Mouse (Mus musculus) macrophage (primary cell): Measurements from ENCODE around the gene Map3k6. TPM values are rescaled to one million over a fixed set of nuclear protein-coding genes. Genes with fewer than 3 reads are reported as not detected.

Experiments
- H3K27ac ChIP-seq: fragments of 350-480 bp; formaldehyde crosslinking; 2 replicates; pipeline ENCODE4 v1.9.0; 2021
- H3K36me3 ChIP-seq: fragments of 350-480 bp; formaldehyde crosslinking; 2 replicates; pipeline ENCODE4 v1.9.0; 2021; ENCODE audit errors: inconsistent target
- H3K4me3 ChIP-seq: fragments of 350-480 bp; formaldehyde crosslinking; 2 replicates; pipeline ENCODE4 v1.9.0; 2021; ENCODE audit errors: inconsistent target
- H3K79me2 ChIP-seq: fragments of 350-480 bp; formaldehyde crosslinking; 2 replicates; pipeline ENCODE4 v1.9.0; 2021; ENCODE audit errors: inconsistent target
- WGBS: methylation state at CpG from one replicate; pipeline ENCODE4 v1.1.7; 2026; ENCODE audit warnings: inconsistent platforms; ENCODE audit not compliant: missing documents; 5-methylcytosine and 5-hydroxymethylcytosine counted together
- polyA plus RNA-seq: library from polyadenylated mRNA; stranded (reverse); fragments of 250-400 nt; gene quantifications from 3 replicates; pipeline ENCODE4 v1.2.4, GENCODE M21; 2018; ENCODE audit warnings: inconsistent platforms
- total RNA-seq, 78 experiments: library from RNA; depleted of rRNA; stranded (reverse); fragments of 250-400 nt; gene quantifications; 1 replicate in 9 of 78; 2 replicates in 24 of 78; 3 replicates in 43 of 78; 4 replicates in 2 of 78; pipeline ENCODE4 v1.2.4; 2018; ENCODE audit warnings: inconsistent platforms in 56 of 78

The Map3k6 gene
- total RNA-seq (2018; cell fraction: chromatin; rRNA removed), result 10 to 100 TPM in 18 of 26 experiments, 1 to 10 TPM in 8; 4.9 to 97.2 (median 15.8) TPM
- total RNA-seq (2018; cell fraction: cytosol; rRNA removed), result 1 to 10 TPM in 24 of 26 experiments, under 1 TPM in 2; 0.66 to 7.7 (median 1.9) TPM
- 10 to 100 TPM in 11 of 26 experiments, 1 to 10 TPM in 15; 1.5 to 28.5 (median 6.7) TPM for total RNA-seq (2018; cell fraction: nucleus; rRNA removed)
- 0.98 to 3.1 TPM (median 1.5 TPM) in 3 replicates for polyA plus RNA-seq

GRCm38 (mm10) chr4:133240490-133240921 is at the start of gene Map3k6:
TSS of gene Map3k6 (plus strand) at chr4:133240818.
- Histone ChIP-seq H3K36me3 (no peaks in the 10 kb centered on the region), H3K4me3 (peak within 1 kb of the TSS; percentile 32), H3K27ac (peak within 1 kb of the TSS; percentile 49), H3K79me2 (no peaks in the 10 kb centered on the region)
- 9% methylated on average over 16 of the region's 16 CpGs for WGBS

- WGBS, result 95% methylated on average over 9 of the region's 11 CpGs
- Histone ChIP-seq H3K79me2 (peaks cover 4% of the 10 kb centered on the region; the same call in 1 of the 2 replicates), H3K4me3 (no peak overlapping the region), H3K27ac (no peak overlapping the region), H3K36me3 (peaks cover 74% of the 10 kb centered on the region)
Observed at GRCm38 (mm10) chr4:133194482-133194881, 46.1 kb upstream of the Map3k6 start.

GRCm38 (mm10) chr4:133195014-133195413 is 45.6 kb upstream of the Map3k6 start:
- Histone ChIP-seq H3K4me3 (no peak overlapping the region), H3K79me2 (no peaks in the 10 kb centered on the region; the same call in 1 of the 2 replicates), H3K27ac (no peak overlapping the region), H3K36me3 (peaks cover 68% of the 10 kb centered on the region)
- WGBS, result 94% methylated on average over 3 of the region's 4 CpGs

GRCm38 (mm10) chr4:133196136-133196535 is 44.5 kb upstream of the Map3k6 start:
- 88% methylated on average over 2 of the region's 2 CpGs for WGBS

GRCm38 (mm10) chr4:133196852-133197251 is 43.8 kb upstream of the Map3k6 start:
- H3K27ac ChIP-seq, result no peak overlapping the region
- H3K36me3 ChIP-seq, result peaks cover 50% of the 10 kb centered on the region

More at GRCm38 (mm10) chr4:133196136-133196535, 44.5 kb upstream of the Map3k6 start:
- no peak overlapping the region for H3K27ac ChIP-seq
- no peak overlapping the region for H3K4me3 ChIP-seq
- no peaks in the 10 kb centered on the region; the same call in 1 of the 2 replicates for H3K79me2 ChIP-seq
- peaks cover 57% of the 10 kb centered on the region for H3K36me3 ChIP-seq

GRCm38 (mm10) chr4:133197355-133197754 is 43.3 kb upstream of the Map3k6 start:
- Histone ChIP-seq H3K79me2 (no peaks in the 10 kb centered on the region), H3K36me3 (peaks cover 46% of the 10 kb centered on the region), H3K4me3 (no peak overlapping the region), H3K27ac (no peak overlapping the region)
- WGBS, result 90% methylated on average over 5 of the region's 5 CpGs

More at GRCm38 (mm10) chr4:133196852-133197251, 43.8 kb upstream of the Map3k6 start:
- Histone ChIP-seq H3K4me3 (no peak overlapping the region), H3K79me2 (no peaks in the 10 kb centered on the region)
- WGBS, result 47% methylated on average over 6 of the region's 7 CpGs

GRCm38 (mm10) chr4:133197801-133198286 is 42.8 kb upstream of the Map3k6 start:
- H3K27ac ChIP-seq, result no peak overlapping the region
- H3K36me3 ChIP-seq, result peaks cover 41% of the 10 kb centered on the region
- 91% methylated on average over 13 of the region's 13 CpGs for WGBS

GRCm38 (mm10) chr4:133198337-133199180 is 42.1 kb upstream of the Map3k6 start:
- no peak overlapping the region for H3K27ac ChIP-seq
- H3K79me2 ChIP-seq, result no peaks in the 10 kb centered on the region
- H3K36me3 ChIP-seq, result peaks cover 34% of the 10 kb centered on the region
- H3K4me3 ChIP-seq, result no peak overlapping the region
- WGBS, result 87% methylated on average over 19 of the region's 19 CpGs

More at GRCm38 (mm10) chr4:133197801-133198286, 42.8 kb upstream of the Map3k6 start:
- H3K4me3 ChIP-seq, result no peak overlapping the region
- no peaks in the 10 kb centered on the region for H3K79me2 ChIP-seq

- Histone ChIP-seq H3K36me3 (peaks cover 24% of the 10 kb centered on the region), H3K27ac (no peak overlapping the region), H3K4me3 (no peak overlapping the region), H3K79me2 (no peaks in the 10 kb centered on the region)
- 88% methylated on average over 6 of the region's 6 CpGs for WGBS
Observed at GRCm38 (mm10) chr4:133199743-133200142, 40.9 kb upstream of the Map3k6 start.

GRCm38 (mm10) chr4:133200343-133200742 is 40.3 kb upstream of the Map3k6 start:
- peaks cover 18% of the 10 kb centered on the region for H3K36me3 ChIP-seq
- H3K79me2 ChIP-seq, result no peaks in the 10 kb centered on the region
- H3K4me3 ChIP-seq, result no peak overlapping the region
- WGBS, result 79% methylated on average over 19 of the region's 21 CpGs
- no peak overlapping the region for H3K27ac ChIP-seq

- peaks cover 9% of the 10 kb centered on the region for H3K36me3 ChIP-seq
- no peaks in the 10 kb centered on the region for H3K79me2 ChIP-seq
- 70% methylated on average over 7 of the region's 8 CpGs for WGBS
- H3K4me3 ChIP-seq, result no peak overlapping the region
- H3K27ac ChIP-seq, result no peak overlapping the region
Observed at GRCm38 (mm10) chr4:133201006-133201771, 39.4 kb upstream of the Map3k6 start.

- H3K36me3 ChIP-seq, result no peaks in the 10 kb centered on the region; the same call in 1 of the 2 replicates
- WGBS, result 92% methylated on average over 3 of the region's 3 CpGs
Observed at GRCm38 (mm10) chr4:133202254-133202653, 38.4 kb upstream of the Map3k6 start.

GRCm38 (mm10) chr4:133203591-133203990 is 37.0 kb upstream of the Map3k6 start:
- Histone ChIP-seq H3K36me3 (no peaks in the 10 kb centered on the region), H3K79me2 (no peaks in the 10 kb centered on the region), H3K4me3 (no peak overlapping the region), H3K27ac (no peak overlapping the region)
- 67% methylated on average over 3 of the region's 3 CpGs for WGBS

More at GRCm38 (mm10) chr4:133202254-133202653, 38.4 kb upstream of the Map3k6 start:
- no peak overlapping the region for H3K4me3 ChIP-seq
- no peaks in the 10 kb centered on the region for H3K79me2 ChIP-seq
- no peak overlapping the region for H3K27ac ChIP-seq

- Histone ChIP-seq H3K79me2 (no peaks in the 10 kb centered on the region), H3K27ac (no peak overlapping the region), H3K4me3 (no peak overlapping the region), H3K36me3 (no peaks in the 10 kb centered on the region)
- WGBS, result 89% methylated on average over 7 of the region's 7 CpGs
Observed at GRCm38 (mm10) chr4:133204379-133204778, 36.2 kb upstream of the Map3k6 start.
